Mouse (Mus musculus): ENCODE data around the gene Chrm3. TPM values are rescaled to one million over a fixed set of nuclear protein-coding genes. Genes with fewer than 3 reads are reported as not detected.
A peak's percentile ranks its signal among the peaks of the same experiment; 100 is the strongest.

The Chrm3 gene
- total and polyA plus RNA-seq, 3 experiments, result 0.47 to 1.2 (median 0.89) TPM

- 27% methylated on average over 1 of the region's 1 CpGs for WGBS
- Histone ChIP-seq H3K4me1 (ENCODE audit: control insufficient read depth, insufficient read depth, low read length) (no peaks in the 10 kb centered on the region), H3K27ac (no peak overlapping the region), H3K4me3 (no peak overlapping the region), H3K79me2 (replicated peaks; ENCODE audit: control insufficient read depth, insufficient read depth, low read length) (no peaks in the 10 kb centered on the region), H3K9ac (ENCODE audit: low read depth, low read length) (no peak overlapping the region), H3K36me3 (ENCODE audit: control insufficient read depth, insufficient read depth, low read length) (no peaks in the 10 kb centered on the region), H3K27me3 (ENCODE audit: control insufficient read depth, insufficient read depth, low read length) (no peaks in the 10 kb centered on the region)
- no peak for DNase-seq
- TF ChIP-seq CTCF (IDR thresholded peaks at IDR 0.05) (no peak), POLR2A (IDR thresholded peaks at IDR 0.05; ENCODE audit: insufficient read depth, low read depth, low read length) (no peak), EP300 (IDR thresholded peaks at IDR 0.05; ENCODE audit: insufficient read depth, low read depth, low read length) (no peak)
- intact Hi-C loops (cut with DNase I), result no loop called here
Observed at GRCm38 (mm10) chr13:10019252-10019651, 341.4 kb downstream of the Chrm3 start.

GRCm38 (mm10) chr13:10002916-10003315 lies 357.7 kb downstream of the Chrm3 start:
- Histone ChIP-seq H3K4me1 (ENCODE audit: control insufficient read depth, insufficient read depth, low read length) (no peaks in the 10 kb centered on the region), H3K36me3 (ENCODE audit: control insufficient read depth, insufficient read depth, low read length) (no peaks in the 10 kb centered on the region), H3K27ac (no peak overlapping the region), H3K9ac (ENCODE audit: low read depth, low read length) (no peak overlapping the region), H3K79me2 (replicated peaks; ENCODE audit: control insufficient read depth, insufficient read depth, low read length) (no peaks in the 10 kb centered on the region), H3K4me3 (no peak overlapping the region), H3K27me3 (ENCODE audit: control insufficient read depth, insufficient read depth, low read length) (no peaks in the 10 kb centered on the region)
- TF ChIP-seq EP300 (IDR thresholded peaks at IDR 0.05; ENCODE audit: insufficient read depth, low read depth, low read length), result no peak
- TF ChIP-seq POLR2A (IDR thresholded peaks at IDR 0.05; ENCODE audit: insufficient read depth, low read depth, low read length), result no peak
- TF ChIP-seq CTCF (IDR thresholded peaks at IDR 0.05), result no peak
- intact Hi-C loops (cut with DNase I), result no loop called here
- 31% methylated on average over 4 of the region's 4 CpGs for WGBS
- peak; percentile 3 to 15 for DNase-seq

GRCm38 (mm10) chr13:9997664-9998328 lies 362.9 kb downstream of the Chrm3 start:
- intact Hi-C loops (cut with DNase I), result no loop called here
- TF ChIP-seq POLR2A (IDR thresholded peaks at IDR 0.05; ENCODE audit: insufficient read depth, low read depth, low read length) (no peak), CTCF (IDR thresholded peaks at IDR 0.05) (no peak), EP300 (IDR thresholded peaks at IDR 0.05; ENCODE audit: insufficient read depth, low read depth, low read length) (no peak)
- H3K4me3 ChIP-seq, result no peak overlapping the region
- no peak overlapping the region for H3K27ac ChIP-seq
- DNase-seq, result no peak
- H3K27me3 ChIP-seq (ENCODE audit: control insufficient read depth, insufficient read depth, low read length), result no peaks in the 10 kb centered on the region
- H3K9ac ChIP-seq (ENCODE audit: low read depth, low read length), result no peak overlapping the region
- no peaks in the 10 kb centered on the region for H3K79me2 ChIP-seq (replicated peaks; ENCODE audit: control insufficient read depth, insufficient read depth, low read length)
- no peaks in the 10 kb centered on the region for H3K36me3 ChIP-seq (ENCODE audit: control insufficient read depth, insufficient read depth, low read length)
- H3K4me1 ChIP-seq (ENCODE audit: control insufficient read depth, insufficient read depth, low read length), result no peaks in the 10 kb centered on the region; the same call in 1 of the 2 replicates
- 86% methylated on average over 2 of the region's 2 CpGs for WGBS

GRCm38 (mm10) chr13:9995852-9996251 lies 364.8 kb downstream of the Chrm3 start:
- H3K27ac ChIP-seq, result no peak overlapping the region
- intact Hi-C loops (cut with DNase I), result no loop called here
- WGBS, result 83% methylated on average over 1 of the region's 1 CpGs
- no peak overlapping the region for H3K9ac ChIP-seq (ENCODE audit: low read depth, low read length)
- H3K79me2 ChIP-seq (replicated peaks; ENCODE audit: control insufficient read depth, insufficient read depth, low read length), result no peaks in the 10 kb centered on the region
- no peak for TF ChIP-seq EP300 (IDR thresholded peaks at IDR 0.05; ENCODE audit: insufficient read depth, low read depth, low read length)
- TF ChIP-seq CTCF (IDR thresholded peaks at IDR 0.05), result no peak
- no peak for TF ChIP-seq POLR2A (IDR thresholded peaks at IDR 0.05; ENCODE audit: insufficient read depth, low read depth, low read length)
- H3K4me3 ChIP-seq, result no peak overlapping the region
- no peak for DNase-seq
- H3K36me3 ChIP-seq (ENCODE audit: control insufficient read depth, insufficient read depth, low read length), result no peaks in the 10 kb centered on the region
- H3K27me3 ChIP-seq (ENCODE audit: control insufficient read depth, insufficient read depth, low read length), result no peaks in the 10 kb centered on the region
- H3K4me1 ChIP-seq (ENCODE audit: control insufficient read depth, insufficient read depth, low read length), result no peaks in the 10 kb centered on the region; the same call in 1 of the 2 replicates

GRCm38 (mm10) chr13:9993571-9993970 lies 367.1 kb downstream of the Chrm3 start:
- TF ChIP-seq POLR2A (IDR thresholded peaks at IDR 0.05; ENCODE audit: insufficient read depth, low read depth, low read length) (no peak), CTCF (IDR thresholded peaks at IDR 0.05) (no peak), EP300 (IDR thresholded peaks at IDR 0.05; ENCODE audit: insufficient read depth, low read depth, low read length) (no peak)
- no peaks in the 10 kb centered on the region for H3K27me3 ChIP-seq (ENCODE audit: control insufficient read depth, insufficient read depth, low read length)
- no peaks in the 10 kb centered on the region; the same call in 1 of the 2 replicates for H3K4me1 ChIP-seq (ENCODE audit: control insufficient read depth, insufficient read depth, low read length)
- no peaks in the 10 kb centered on the region for H3K79me2 ChIP-seq (replicated peaks; ENCODE audit: control insufficient read depth, insufficient read depth, low read length)
- no peak overlapping the region for H3K9ac ChIP-seq (ENCODE audit: low read depth, low read length)
- no peaks in the 10 kb centered on the region for H3K36me3 ChIP-seq (ENCODE audit: control insufficient read depth, insufficient read depth, low read length)
- intact Hi-C loops (cut with DNase I), result no loop called here
- WGBS, result 87% methylated on average over 3 of the region's 3 CpGs
- no peak for DNase-seq
- H3K27ac ChIP-seq, result no peak overlapping the region
- no peak overlapping the region for H3K4me3 ChIP-seq

GRCm38 (mm10) chr13:9992640-9993039 lies 368.0 kb downstream of the Chrm3 start:
- DNase-seq, result no peak
- H3K9ac ChIP-seq (ENCODE audit: low read depth, low read length), result no peak overlapping the region
- no peak overlapping the region for H3K4me3 ChIP-seq
- H3K27me3 ChIP-seq (ENCODE audit: control insufficient read depth, insufficient read depth, low read length), result no peaks in the 10 kb centered on the region
- no peak for TF ChIP-seq CTCF (IDR thresholded peaks at IDR 0.05)
- TF ChIP-seq EP300 (IDR thresholded peaks at IDR 0.05; ENCODE audit: insufficient read depth, low read depth, low read length), result no peak
- no peak for TF ChIP-seq POLR2A (IDR thresholded peaks at IDR 0.05; ENCODE audit: insufficient read depth, low read depth, low read length)
- WGBS, result 59% methylated on average over 2 of the region's 2 CpGs
- intact Hi-C loops (cut with DNase I), result no loop called here
- no peak overlapping the region for H3K27ac ChIP-seq
- H3K4me1 ChIP-seq (ENCODE audit: control insufficient read depth, insufficient read depth, low read length), result no peaks in the 10 kb centered on the region; the same call in 1 of the 2 replicates
- no peaks in the 10 kb centered on the region for H3K36me3 ChIP-seq (ENCODE audit: control insufficient read depth, insufficient read depth, low read length)
- no peaks in the 10 kb centered on the region for H3K79me2 ChIP-seq (replicated peaks; ENCODE audit: control insufficient read depth, insufficient read depth, low read length)
